Mouse (Mus musculus): ENCODE measurements around the gene Ptprq. TPM values are rescaled to one million over a fixed set of nuclear protein-coding genes. Genes with fewer than 3 reads are reported as not detected.

Gene Ptprq
- polyA plus RNA-seq (2012; rRNA removed) = 0.02 and 0.04 TPM in 2 replicates

- DNase-seq (ENCODE audit: extremely low spot score in 1 of 2, low spot score in 1 of 2) = no peak
Measured at GRCm38 (mm10) chr10:107719806-107720205, at the start of gene Ptprq. Ptprq (minus strand) TSS chr10:107720051.

GRCm38 (mm10) chr10:107759624-107760023 lies 39.8 kb upstream of the Ptprq start:
- no peak for DNase-seq (ENCODE audit: extremely low spot score in 1 of 2, low spot score in 1 of 2)

- no peak for DNase-seq (ENCODE audit: extremely low spot score in 1 of 2, low spot score in 1 of 2)
Measured at GRCm38 (mm10) chr10:107753471-107753870, 33.6 kb upstream of the Ptprq start.

- peak; percentile 72 to 87 for DNase-seq (ENCODE audit: extremely low spot score in 1 of 2, low spot score in 1 of 2)
Measured at GRCm38 (mm10) chr10:107752351-107753143, 32.7 kb upstream of the Ptprq start.

GRCm38 (mm10) chr10:107751944-107752343 lies 32.1 kb upstream of the Ptprq start:
- DNase-seq (ENCODE audit: extremely low spot score in 1 of 2, low spot score in 1 of 2) = peak in 1 of 2 experiments; percentile 18

- peak in 1 of 2 experiments; percentile 72 for DNase-seq (ENCODE audit: extremely low spot score in 1 of 2, low spot score in 1 of 2)
Measured at GRCm38 (mm10) chr10:107747566-107747965, 27.7 kb upstream of the Ptprq start.

GRCm38 (mm10) chr10:107746717-107747116 lies 26.9 kb upstream of the Ptprq start:
- no peak for DNase-seq (ENCODE audit: extremely low spot score in 1 of 2, low spot score in 1 of 2)

- no peak for DNase-seq (ENCODE audit: extremely low spot score in 1 of 2, low spot score in 1 of 2)
Measured at GRCm38 (mm10) chr10:107739815-107740214, 20.0 kb upstream of the Ptprq start.

- DNase-seq (ENCODE audit: extremely low spot score in 1 of 2, low spot score in 1 of 2) = peak in 1 of 2 experiments; percentile 13
Measured at GRCm38 (mm10) chr10:107737743-107738142, 17.9 kb upstream of the Ptprq start.

- peak in 1 of 2 experiments; percentile 9 for DNase-seq (ENCODE audit: extremely low spot score in 1 of 2, low spot score in 1 of 2)
Measured at GRCm38 (mm10) chr10:107735448-107735847, 15.6 kb upstream of the Ptprq start.

- no peak for DNase-seq (ENCODE audit: extremely low spot score in 1 of 2, low spot score in 1 of 2)
Measured at GRCm38 (mm10) chr10:107734327-107734726, 14.5 kb upstream of the Ptprq start.

GRCm38 (mm10) chr10:107725631-107726030 lies 5.8 kb upstream of the Ptprq start:
- DNase-seq (ENCODE audit: extremely low spot score in 1 of 2, low spot score in 1 of 2) = no peak

GRCm38 (mm10) chr10:107704443-107704842 lies 15.4 kb downstream of the Ptprq start:
- DNase-seq (ENCODE audit: extremely low spot score in 1 of 2, low spot score in 1 of 2) = peak in 1 of 2 experiments; percentile 69

GRCm38 (mm10) chr10:107700944-107701343 lies 18.9 kb downstream of the Ptprq start:
- DNase-seq (ENCODE audit: extremely low spot score in 1 of 2, low spot score in 1 of 2) = no peak

- DNase-seq (ENCODE audit: extremely low spot score in 1 of 2, low spot score in 1 of 2) = no peak
Measured at GRCm38 (mm10) chr10:107698716-107699115, 21.1 kb downstream of the Ptprq start.

- no peak for DNase-seq (ENCODE audit: extremely low spot score in 1 of 2, low spot score in 1 of 2)
Measured at GRCm38 (mm10) chr10:107697177-107697576, 22.7 kb downstream of the Ptprq start.

GRCm38 (mm10) chr10:107687382-107687781 lies 32.5 kb downstream of the Ptprq start:
- no peak for DNase-seq (ENCODE audit: extremely low spot score in 1 of 2, low spot score in 1 of 2)

- DNase-seq (ENCODE audit: extremely low spot score in 1 of 2, low spot score in 1 of 2) = no peak
Measured at GRCm38 (mm10) chr10:107675994-107676393, 43.9 kb downstream of the Ptprq start.

- no peak for DNase-seq (ENCODE audit: extremely low spot score in 1 of 2, low spot score in 1 of 2)
Measured at GRCm38 (mm10) chr10:107668374-107669094, 51.3 kb downstream of the Ptprq start.

GRCm38 (mm10) chr10:107662372-107663065 lies 57.3 kb downstream of the Ptprq start:
- peak; percentile 9 to 64 for DNase-seq (ENCODE audit: extremely low spot score in 1 of 2, low spot score in 1 of 2)

GRCm38 (mm10) chr10:107661970-107662369 lies 57.9 kb downstream of the Ptprq start:
- DNase-seq (ENCODE audit: extremely low spot score in 1 of 2, low spot score in 1 of 2) = no peak

Data from frontal cortex, adult 2 months (tissue).